Mouse (Mus musculus): ENCODE measurements at regions not wholly inside any gene's neighbourhood (a gene's known extent, or its start where the extent isn't known, plus 50 kb on each side); places are given as distances from the start of the nearest gene placed in this dataset.

DNA sequence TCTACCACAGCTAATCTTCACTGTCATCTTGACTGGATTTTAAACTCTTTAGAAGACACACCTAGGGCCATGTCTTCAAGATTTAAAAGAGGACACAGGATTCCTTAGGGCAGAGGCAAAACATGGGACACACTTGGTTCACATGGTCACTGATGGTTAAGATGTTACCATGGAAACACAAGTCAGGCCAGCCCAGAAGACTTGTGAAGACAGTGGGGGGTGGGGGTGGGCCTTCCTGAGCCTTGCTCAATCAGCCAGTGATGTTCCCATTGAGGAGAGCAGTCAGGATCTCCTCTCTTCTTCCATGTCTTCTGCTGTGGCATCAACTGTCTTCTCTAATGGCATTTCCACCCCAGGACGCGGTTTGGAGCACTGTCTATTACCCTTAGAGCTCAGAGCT, 60.5 kb upstream of the Shb start:
- intact Hi-C loops (cut with DNase I) = loop anchor here (1.0 kb wide), 1 partner anchor 21 kb away; no protein-coding TSS in a partner anchor
- no peak for TF ChIP-seq CTCF (IDR thresholded peaks at IDR 0.05)

DNA sequence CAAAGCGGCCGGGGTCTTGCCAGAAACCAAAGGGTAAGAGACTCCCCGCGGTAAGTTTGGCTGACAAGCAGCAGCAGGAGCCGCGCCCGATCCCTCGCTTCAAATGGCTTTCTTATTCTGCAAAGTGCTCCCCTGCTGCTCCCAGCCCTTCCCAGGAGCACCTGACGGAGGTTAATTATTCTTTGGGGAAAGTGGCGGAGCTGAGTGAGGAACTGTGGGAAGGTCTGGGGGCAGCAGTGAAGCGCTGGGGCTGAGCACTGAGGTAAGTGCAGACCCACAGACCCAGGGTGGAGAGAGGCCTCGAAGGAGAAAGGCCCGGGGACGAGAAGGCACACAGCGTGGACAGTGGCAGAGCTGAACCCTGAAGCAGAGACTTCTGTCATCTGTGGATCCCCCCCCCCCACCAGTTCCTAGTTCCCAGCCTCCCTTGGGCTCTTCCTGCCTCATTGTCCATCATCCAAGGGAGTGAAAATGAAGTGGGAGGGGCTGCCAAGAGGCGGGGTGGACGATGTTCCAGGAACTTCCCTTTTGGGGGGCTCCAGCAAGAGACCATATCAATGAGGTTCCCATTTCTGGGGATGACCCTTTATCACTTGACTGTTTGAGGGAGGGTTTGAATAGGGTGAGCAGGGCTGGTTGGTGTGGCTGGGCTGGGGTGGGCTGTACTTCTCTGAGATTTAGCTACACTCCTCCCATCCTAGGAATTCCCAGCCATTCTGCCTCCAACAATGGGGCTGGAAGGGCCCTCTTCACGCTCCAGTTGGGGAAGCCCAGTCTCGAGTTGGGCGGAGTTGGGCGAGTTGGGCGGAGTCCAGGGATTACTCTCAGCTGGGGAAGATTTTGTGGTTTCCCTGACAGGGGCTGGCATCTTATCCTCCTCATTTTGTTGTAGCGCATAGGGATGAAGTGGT, 59.4 kb upstream of the Shb start:
- intact Hi-C loops (cut with DNase I) = loop anchor here (1.0 kb wide), 1 partner anchor 20 kb away; no protein-coding TSS in a partner anchor
- Histone ChIP-seq H3K4me3 (no peak overlapping the region), H3K27ac (no peak overlapping the region)
- DNase-seq (ENCODE audit: extremely low spot score in 1 of 2, low spot score in 2 of 2) = no peak
- TF ChIP-seq CTCF (IDR thresholded peaks at IDR 0.05) = no peak

More for the DNA sequence above, 60.5 kb upstream of the Shb start:
- H3K27ac ChIP-seq = no peak overlapping the region
- no peak overlapping the region for H3K4me3 ChIP-seq
- DNase-seq (ENCODE audit: extremely low spot score in 1 of 2, low spot score in 2 of 2) = no peak

DNA sequence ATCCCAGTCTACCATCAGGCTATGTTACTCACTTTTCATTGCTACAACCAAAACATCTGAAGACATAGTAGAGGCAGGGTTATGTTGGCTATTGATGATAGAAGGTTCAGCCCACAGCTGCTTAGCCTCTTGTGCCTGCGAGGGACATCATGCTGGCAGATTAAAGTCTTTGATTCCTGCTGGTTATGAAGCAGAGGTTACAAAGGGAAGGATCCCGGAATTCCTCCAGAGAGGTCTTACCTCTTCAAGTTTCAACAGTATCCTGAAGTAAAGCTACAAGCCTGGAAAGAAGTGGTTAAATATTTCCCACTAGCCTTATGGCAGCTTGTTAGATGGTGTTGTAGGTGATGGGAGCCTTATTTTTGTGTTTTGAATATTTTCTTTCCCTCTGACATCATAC, 58.6 kb upstream of the Shb start:
- intact Hi-C loops (cut with DNase I) = no loop called here
- no peak for DNase-seq (ENCODE audit: extremely low spot score in 1 of 2, low spot score in 2 of 2)
- TF ChIP-seq CTCF (IDR thresholded peaks at IDR 0.05) = no peak
- no peak overlapping the region for H3K27ac ChIP-seq
- H3K4me3 ChIP-seq = no peak overlapping the region

DNA sequence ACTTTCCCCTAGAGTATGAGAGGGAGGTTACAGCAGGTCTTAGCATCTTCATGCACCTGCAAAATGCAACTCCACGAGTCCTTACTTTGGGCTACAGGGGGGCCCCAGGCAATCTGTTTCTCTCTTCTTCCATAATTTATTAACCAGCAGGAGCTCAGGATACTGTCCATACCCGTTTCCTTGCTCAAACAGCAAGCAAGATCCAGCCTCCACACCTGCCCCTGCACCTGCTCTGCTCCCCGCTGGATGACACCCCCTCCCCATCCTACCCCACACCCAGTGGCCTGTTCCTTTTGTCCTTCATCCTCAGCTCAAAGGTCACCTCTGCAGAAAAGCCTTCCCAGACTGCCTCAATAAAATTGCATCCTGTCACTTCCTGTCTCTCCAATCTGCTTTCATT, 56.1 kb upstream of the Shb start:
- Histone ChIP-seq H3K4me3 (no peak overlapping the region), H3K27ac (no peak overlapping the region)
- intact Hi-C loops (cut with DNase I) = no loop called here
- DNase-seq (ENCODE audit: extremely low spot score in 1 of 2, low spot score in 2 of 2) = no peak
- TF ChIP-seq CTCF (IDR thresholded peaks at IDR 0.05) = no peak

DNA sequence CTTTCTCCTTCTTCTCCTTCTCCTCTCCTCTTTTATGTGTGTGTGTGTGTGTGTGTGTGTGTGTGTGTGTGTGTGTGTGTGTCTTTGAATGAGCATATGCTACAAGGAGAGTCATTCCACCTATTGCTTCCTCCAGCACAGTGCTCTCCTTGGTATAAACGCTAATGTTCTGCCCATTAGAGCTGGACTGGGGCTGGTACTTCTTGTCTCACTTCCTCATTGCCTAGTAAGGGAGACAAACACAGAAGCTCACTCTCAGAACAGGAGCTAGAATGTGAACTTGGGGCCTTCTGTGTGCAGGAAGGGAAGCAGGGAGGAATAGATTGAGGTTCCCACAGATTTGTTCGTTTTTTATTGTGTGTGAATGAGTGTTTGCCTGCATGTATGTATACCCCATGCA, 54.9 kb upstream of the Shb start:
- Histone ChIP-seq H3K4me3 (no peak overlapping the region), H3K27ac (no peak overlapping the region)
- TF ChIP-seq CTCF (IDR thresholded peaks at IDR 0.05) = no peak
- DNase-seq (ENCODE audit: extremely low spot score in 1 of 2, low spot score in 2 of 2) = no peak
- intact Hi-C loops (cut with DNase I) = no loop called here

DNA sequence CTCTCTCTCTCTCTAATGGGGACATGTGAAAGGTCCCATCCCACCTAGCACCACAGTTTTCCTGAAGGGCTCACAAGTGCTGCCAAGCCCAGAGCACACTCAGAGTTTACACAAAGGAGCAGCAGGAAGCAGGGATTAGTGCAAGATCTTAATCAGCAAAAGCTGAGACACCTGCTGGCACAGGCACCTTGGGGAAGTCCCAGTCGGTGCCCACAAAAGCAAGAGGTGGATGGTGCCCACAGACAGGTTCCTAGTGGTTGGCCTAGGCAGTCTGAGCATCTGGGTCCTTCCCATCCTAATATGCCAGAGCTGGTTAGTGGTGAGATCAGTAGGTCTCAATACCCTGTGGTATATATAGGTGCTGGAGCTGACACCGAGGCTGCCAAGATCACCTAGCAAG, 54.0 kb upstream of the Shb start:
- Histone ChIP-seq H3K4me3 (no peak overlapping the region), H3K27ac (no peak overlapping the region)
- DNase-seq (ENCODE audit: extremely low spot score in 1 of 2, low spot score in 2 of 2) = no peak
- intact Hi-C loops (cut with DNase I) = no loop called here
- no peak for TF ChIP-seq CTCF (IDR thresholded peaks at IDR 0.05)

DNA sequence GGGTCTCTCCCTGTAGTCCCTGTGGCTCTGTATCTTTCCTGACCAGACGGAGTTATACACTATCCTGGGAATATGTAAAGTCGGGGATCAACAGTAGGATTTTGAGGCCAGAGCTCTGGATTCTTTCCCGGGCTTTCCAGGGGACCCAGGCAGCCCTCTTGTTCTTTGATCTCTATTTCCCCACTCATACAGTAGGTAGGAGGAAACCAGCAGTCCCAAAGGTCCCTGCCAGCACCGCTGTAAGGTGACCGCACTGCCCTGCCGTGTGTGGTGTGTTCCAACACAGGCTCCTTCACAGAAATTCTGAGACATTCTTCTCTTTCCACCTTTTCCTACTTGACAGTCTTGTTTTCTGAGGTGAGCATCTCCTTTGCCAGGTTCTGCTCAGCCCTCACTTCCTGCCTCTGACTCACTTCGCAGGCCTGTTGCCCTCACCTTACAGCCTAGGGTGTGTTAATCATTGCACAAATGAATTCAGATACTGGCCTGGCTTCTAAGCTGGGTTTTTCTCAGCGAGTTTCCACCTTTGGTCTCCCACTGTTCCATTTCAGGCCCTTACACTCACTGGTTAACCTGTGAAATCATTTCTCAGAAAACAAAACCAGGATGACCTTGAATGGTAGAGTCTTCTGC, 53.0 kb upstream of the Shb start:
- H3K27ac ChIP-seq = no peak overlapping the region
- intact Hi-C loops (cut with DNase I) = no loop called here
- DNase-seq (ENCODE audit: extremely low spot score in 1 of 2, low spot score in 2 of 2) = no peak
- no peak for TF ChIP-seq CTCF (IDR thresholded peaks at IDR 0.05)
- no peak overlapping the region for H3K4me3 ChIP-seq

DNA sequence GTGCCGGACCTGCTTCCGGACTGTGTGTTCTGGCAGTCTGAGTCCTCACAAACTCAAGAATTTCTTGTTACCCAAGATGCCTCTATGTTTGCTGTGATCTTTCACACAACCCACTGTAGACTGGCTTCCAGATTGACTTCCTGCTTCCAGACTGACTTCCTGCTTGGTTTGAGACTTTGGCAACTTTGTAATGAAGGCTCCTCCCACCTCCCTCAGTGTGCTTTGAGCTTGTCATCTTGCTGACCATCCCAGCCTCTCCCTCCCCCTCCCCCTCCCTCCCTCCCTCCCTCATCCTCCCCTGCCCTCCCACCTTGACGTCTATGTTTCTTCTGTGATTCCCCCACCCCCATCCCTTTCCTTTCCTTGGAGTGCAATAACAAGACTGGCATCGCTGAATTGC, 51.7 kb upstream of the Shb start:
- no peak overlapping the region for H3K27ac ChIP-seq
- no peak overlapping the region for H3K4me3 ChIP-seq
- intact Hi-C loops (cut with DNase I) = no loop called here
- TF ChIP-seq CTCF (IDR thresholded peaks at IDR 0.05) = no peak
- no peak for DNase-seq (ENCODE audit: extremely low spot score in 1 of 2, low spot score in 2 of 2)

DNA sequence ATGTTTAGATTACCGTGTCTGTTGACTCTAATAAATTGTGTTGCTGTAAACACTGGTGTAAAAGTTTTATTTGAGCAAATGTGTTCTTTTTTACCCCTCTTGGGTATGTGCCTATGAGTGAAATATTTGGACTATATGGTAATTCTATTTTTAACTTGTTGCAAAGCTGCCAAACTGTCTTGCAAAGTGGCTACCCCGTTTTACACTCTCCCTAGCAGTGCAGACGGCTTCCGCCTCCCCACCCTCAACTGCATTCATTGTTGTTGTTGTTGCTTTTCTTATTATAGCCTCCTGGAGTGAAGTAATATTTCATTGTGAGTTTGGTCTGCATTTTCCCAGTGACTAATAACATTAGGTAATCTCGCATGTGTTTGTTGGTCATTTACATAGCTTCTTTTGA, 50.2 kb upstream of the Shb start:
- Histone ChIP-seq H3K4me3 (no peak overlapping the region), H3K27ac (no peak overlapping the region)
- DNase-seq (ENCODE audit: extremely low spot score in 1 of 2, low spot score in 2 of 2) = no peak
- intact Hi-C loops (cut with DNase I) = no loop called here
- no peak for TF ChIP-seq CTCF (IDR thresholded peaks at IDR 0.05)
